Mouse (Mus musculus) hindlimb bud, embryonic 11.5 days (tissue): ENCODE results near the gene 1110059E24Rik.
A peak's percentile ranks its signal among the peaks of the same experiment; 100 is the strongest.

Experiments used
- DNase-seq: peaks from one replicate; pipeline ENCODE4 v3.0.0-alpha.2; 2012; ENCODE audit warnings: low read depth, low spot score; ENCODE audit errors: extremely low spot score

1110059E24Rik gene

DNA sequence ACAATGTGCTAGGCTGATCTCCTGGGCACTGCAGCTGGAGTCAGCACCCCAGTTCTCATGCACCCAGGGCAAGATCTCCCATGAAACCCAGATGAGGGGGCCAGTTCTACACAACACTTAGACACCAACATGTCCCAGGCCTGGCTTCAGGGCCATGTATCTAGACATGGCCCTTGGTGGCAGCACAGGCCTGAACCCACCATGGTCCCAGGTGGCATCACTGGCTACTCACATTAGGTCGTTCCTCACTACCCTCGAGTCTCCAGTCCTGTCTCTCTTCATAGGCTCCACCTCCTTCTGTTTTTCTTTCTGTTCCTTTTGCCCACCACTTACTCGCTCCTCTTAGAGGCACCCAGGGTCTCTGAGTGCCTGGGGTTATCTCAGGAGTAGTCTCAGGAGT is 72.9 kb downstream of the 1110059E24Rik start:
- DNase-seq = no peak

- DNase-seq = no peak
These were observed 75.3 kb downstream of the 1110059E24Rik start for GRCm38 (mm10) chr19:21577443-21577842.

GRCm38 (mm10) chr19:21571986-21572385 is 80.8 kb downstream of the 1110059E24Rik start:
- DNase-seq = no peak

GRCm38 (mm10) chr19:21571223-21571980 is 81.4 kb downstream of the 1110059E24Rik start:
- DNase-seq = peak; percentile 35

DNA sequence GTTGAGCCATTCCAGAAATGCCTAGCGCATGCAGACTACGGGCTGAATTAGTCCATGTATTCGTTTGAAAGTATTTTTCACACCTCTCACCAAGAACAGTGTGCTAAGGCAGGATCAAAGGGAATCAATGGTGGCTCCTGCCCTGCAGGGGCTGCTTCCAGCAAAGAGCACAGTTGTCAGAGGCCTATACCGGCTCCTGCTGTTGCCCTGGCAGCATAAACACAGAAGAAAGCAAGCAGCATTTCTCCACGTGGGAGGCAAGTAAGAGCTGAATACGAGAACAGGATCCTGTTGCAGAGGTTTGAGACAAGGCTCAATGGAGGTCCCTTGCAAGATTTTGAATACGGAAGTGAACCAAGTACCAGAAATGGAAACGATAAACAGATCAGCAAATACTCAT is 82.0 kb downstream of the 1110059E24Rik start:
- no peak for DNase-seq

DNA sequence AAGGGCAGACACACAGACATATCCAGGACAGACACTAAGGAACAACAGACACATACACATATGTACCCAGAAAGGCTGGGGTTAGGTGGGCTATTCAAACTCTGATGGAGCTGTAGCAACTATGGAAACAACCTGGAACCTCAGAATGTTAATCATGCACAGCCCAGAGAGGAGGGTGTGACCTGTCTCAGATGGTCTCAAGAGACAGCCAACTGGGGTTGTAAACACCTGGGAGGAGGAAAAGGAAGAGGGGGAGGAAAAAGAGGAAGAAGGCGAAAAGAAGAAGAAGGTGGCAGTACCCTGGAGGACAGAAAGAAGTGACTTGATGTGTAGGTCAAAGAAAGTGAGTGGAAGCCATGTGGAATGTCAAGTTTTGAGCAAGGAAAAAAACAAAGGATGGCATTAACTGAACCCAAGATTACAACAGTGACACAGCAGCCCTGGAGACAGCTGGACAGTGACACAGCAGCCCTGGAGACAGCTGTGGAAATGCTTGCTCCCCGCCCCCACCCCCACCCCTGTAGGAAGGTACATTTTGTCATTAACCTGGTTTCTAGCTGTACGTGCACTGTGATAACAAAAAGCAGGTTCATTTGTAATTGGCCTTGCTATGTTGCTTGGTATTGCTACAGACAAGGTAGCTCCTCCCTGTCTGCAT is 84.1 kb downstream of the 1110059E24Rik start:
- no peak for DNase-seq

GRCm38 (mm10) chr19:21567933-21568332 is 84.8 kb downstream of the 1110059E24Rik start:
- no peak for DNase-seq

DNA sequence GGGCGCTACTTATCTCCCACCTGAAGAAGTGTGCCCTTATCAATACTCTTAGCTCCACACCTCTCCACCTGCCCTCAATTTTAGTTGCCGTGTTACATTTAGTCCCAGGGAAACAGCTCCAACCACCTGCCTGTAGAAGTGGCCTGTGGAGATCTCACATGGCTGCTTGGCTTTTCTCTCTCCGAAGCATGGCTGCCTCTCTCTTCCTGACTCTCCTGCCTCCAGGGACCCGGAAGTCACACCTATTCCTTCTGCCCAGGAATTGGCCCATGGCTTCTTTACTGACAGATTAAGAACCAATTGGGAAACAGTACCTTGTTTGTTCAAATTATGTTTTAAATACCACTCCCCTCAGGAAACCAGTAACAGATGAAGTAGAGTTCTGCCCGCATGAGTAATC is 86.3 kb downstream of the 1110059E24Rik start:
- no peak for DNase-seq

- no peak for DNase-seq
These were observed 88.3 kb downstream of the 1110059E24Rik start for GRCm38 (mm10) chr19:21564461-21564797.

DNA sequence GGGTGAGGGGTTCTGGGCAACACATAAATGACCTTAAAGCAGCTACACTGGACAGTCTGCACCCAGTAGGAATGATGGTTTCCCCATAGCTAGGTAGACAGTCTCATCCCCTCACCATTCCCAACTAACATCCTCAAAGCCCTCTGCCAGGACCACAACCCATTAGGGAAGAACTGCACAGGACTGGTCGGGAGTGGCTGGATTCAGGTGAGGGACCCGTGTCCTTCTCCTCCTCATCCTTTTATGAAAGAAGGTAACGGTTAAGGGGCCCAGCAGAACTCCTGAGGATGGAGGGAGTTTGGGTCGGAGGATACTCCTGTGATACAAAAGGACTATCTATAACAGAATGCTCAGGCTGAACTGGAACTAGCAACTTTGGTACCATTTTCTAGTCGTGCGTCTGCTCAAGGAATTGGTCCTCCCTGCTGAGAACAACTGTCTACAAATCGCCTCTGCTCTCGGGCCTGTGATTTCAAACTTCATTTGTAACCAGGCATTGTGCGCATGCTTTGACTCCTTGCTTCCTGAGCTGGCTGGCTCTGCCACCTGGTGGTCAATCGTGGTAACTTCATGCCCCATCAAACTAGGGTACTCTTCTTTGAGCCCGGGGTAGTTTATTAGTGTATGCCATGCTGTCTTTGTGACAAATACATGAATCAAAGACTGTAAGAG is 88.9 kb downstream of the 1110059E24Rik start:
- peak; percentile 71 for DNase-seq

- DNase-seq = no peak
These were observed 89.8 kb downstream of the 1110059E24Rik start for GRCm38 (mm10) chr19:21562996-21563395.

GRCm38 (mm10) chr19:21552801-21553200 is 100.0 kb downstream of the 1110059E24Rik start:
- DNase-seq = no peak

DNA sequence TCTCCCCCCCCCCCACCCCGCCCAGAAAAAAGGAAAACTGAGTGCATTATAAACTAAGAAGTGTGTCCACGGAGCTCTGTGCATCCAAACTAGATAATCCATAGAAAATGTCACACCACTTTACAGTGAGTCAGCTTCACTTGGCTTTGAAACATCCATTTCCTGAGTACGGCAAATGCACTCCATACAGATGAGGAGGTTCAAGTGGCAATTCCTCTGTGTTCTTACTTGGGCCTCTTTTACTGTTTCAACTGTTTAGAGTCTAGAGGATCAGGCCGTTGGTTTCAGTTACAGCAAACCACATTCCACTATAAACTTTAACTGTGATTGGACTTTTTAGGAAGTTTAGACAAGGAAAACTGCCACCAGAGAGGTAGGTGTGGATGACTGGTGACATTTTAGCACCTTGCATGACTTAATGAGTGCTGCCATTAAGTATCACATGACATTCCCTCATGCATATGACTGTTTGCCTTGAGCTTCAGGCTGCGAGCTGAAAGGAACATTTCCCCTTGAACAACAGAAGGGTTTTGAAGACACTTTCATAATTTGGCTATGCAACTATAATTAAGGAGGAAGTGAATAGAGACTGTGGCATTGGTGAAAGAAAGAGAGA is 100.7 kb downstream of the 1110059E24Rik start:
- no peak for DNase-seq

DNA sequence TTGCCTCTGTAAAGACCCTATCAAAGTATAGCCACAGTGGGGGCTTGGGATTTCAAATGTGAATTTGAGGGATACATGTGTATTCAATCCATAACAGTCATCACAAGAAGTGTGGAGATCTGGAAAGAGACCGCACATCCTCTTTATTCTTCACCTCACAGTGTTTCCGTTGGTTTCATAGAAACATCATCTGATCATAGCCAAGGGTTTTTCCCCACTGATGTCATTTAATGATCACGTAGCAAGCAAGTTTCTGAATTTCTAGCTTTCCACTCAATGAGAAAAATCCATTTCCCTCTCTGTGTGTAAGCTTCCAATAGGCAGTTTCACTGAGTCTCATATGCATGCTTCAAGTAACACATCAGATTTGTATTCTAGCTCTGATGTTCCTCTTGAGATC is 103.1 kb downstream of the 1110059E24Rik start:
- no peak for DNase-seq

DNA sequence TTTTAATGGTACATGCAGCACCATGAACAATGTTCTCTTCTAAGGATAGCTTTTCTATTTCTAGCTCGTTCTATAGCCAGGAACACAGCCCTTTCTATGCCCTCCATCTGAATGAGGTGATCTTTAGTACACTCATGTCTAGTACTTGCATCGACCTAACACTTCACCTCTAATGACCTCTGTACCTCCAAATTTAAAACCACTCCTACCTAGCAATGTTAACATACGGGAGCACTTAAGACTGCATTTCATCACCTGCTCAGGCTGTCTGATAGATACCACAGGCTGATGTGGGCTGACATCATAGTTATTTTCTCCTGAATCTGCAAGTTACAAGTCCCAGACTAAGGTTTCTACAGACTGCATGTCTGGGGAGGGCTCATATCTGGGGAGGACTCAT is 103.8 kb downstream of the 1110059E24Rik start:
- DNase-seq = no peak

- no peak for DNase-seq
These were observed 115.7 kb downstream of the 1110059E24Rik start for GRCm38 (mm10) chr19:21537125-21537524.
